Mouse (Mus musculus) gastrocnemius, adult 8-10 months (tissue): ENCODE measurements at regions not wholly inside any gene's neighbourhood (a gene's known extent, or its start where the extent isn't known, plus 50 kb on each side); places are given as distances from the start of the nearest gene placed in this dataset.
"Not testable (repeated sequence)": the region's sequence is repeated elsewhere in the genome, so short reads cannot be mapped to it uniquely, and the experiment has no call there.

Source experiments
- DNase-seq, 2 experiments: peaks; one replicate each; pipeline ENCODE4 v3.0.0; 2022; ENCODE audit warnings: low spot score in 2 of 2

GRCm38 (mm10) chr3:68794380-68795014, 74.9 kb upstream of the 1110032F04Rik start:
- DNase-seq, result no peak

- DNase-seq, result no peak
Observed at GRCm38 (mm10) chr3:68795641-68796040, 73.7 kb upstream of the 1110032F04Rik start.

- not testable (repeated sequence) for DNase-seq
Observed at GRCm38 (mm10) chr3:68798408-68798807, 71.0 kb upstream of the 1110032F04Rik start.

- no peak for DNase-seq
Observed at GRCm38 (mm10) chr3:68808866-68809265, 60.5 kb upstream of the 1110032F04Rik start.

- DNase-seq, result no peak
Observed at GRCm38 (mm10) chr3:68813461-68813860, 55.9 kb upstream of the 1110032F04Rik start.

- DNase-seq, result no peak
Observed at GRCm38 (mm10) chr3:68814011-68814690, 55.2 kb upstream of the 1110032F04Rik start.

GRCm38 (mm10) chr3:68815621-68816020, 53.8 kb upstream of the 1110032F04Rik start:
- no peak for DNase-seq

GRCm38 (mm10) chr3:68817321-68817720, 52.1 kb upstream of the 1110032F04Rik start:
- no peak for DNase-seq
